Mouse (Mus musculus): ENCODE results near the gene Rhobtb1. TPM values are rescaled to one million over a fixed set of nuclear protein-coding genes. Genes with fewer than 3 reads are reported as not detected.

The Rhobtb1 gene
- polyA plus RNA-seq, 1 experiment from 2014 or later = 20.2 TPM

- Histone ChIP-seq H3K27ac (no peak overlapping the region), H3K4me1 (peaks cover 18% of the 10 kb centered on the region), H3K27me3 (ENCODE audit: low read depth, poor library complexity, severe bottlenecking) (no peaks in the 10 kb centered on the region), H3K4me3 (no peak overlapping the region), H3K36me3 (no peaks in the 10 kb centered on the region), H3K9me3 (replicated peaks) (no peaks in the 10 kb centered on the region)
- WGBS = 67% methylated on average over 5 of the region's 5 CpGs
- no peak for DNase-seq (ENCODE audit: low spot score)
Observed at GRCm38 (mm10) chr10:69309109-69309508, 157.9 kb downstream of the Rhobtb1 start.

GRCm38 (mm10) chr10:69311867-69312266, 160.6 kb downstream of the Rhobtb1 start:
- no peak for DNase-seq (ENCODE audit: low spot score)

GRCm38 (mm10) chr10:69313944-69314343, 162.7 kb downstream of the Rhobtb1 start:
- no peaks in the 10 kb centered on the region for H3K36me3 ChIP-seq
- peak overlapping the region; percentile 72 for H3K27ac ChIP-seq
- no peaks in the 10 kb centered on the region for H3K27me3 ChIP-seq (ENCODE audit: low read depth, poor library complexity, severe bottlenecking)
- no peaks in the 10 kb centered on the region for H3K9me3 ChIP-seq (replicated peaks)
- peaks cover 19% of the 10 kb centered on the region for H3K4me1 ChIP-seq
- WGBS = 49% methylated on average over 8 of the region's 8 CpGs
- no peak overlapping the region for H3K4me3 ChIP-seq
- DNase-seq (ENCODE audit: low spot score) = no peak

More at GRCm38 (mm10) chr10:69311867-69312266, 160.6 kb downstream of the Rhobtb1 start:
- H3K27me3 ChIP-seq (ENCODE audit: low read depth, poor library complexity, severe bottlenecking) = no peaks in the 10 kb centered on the region
- H3K4me3 ChIP-seq = no peak overlapping the region
- H3K27ac ChIP-seq = no peak overlapping the region
- H3K9me3 ChIP-seq (replicated peaks) = no peaks in the 10 kb centered on the region
- H3K4me1 ChIP-seq = peaks cover 19% of the 10 kb centered on the region
- 86% methylated on average over 16 of the region's 16 CpGs for WGBS
- H3K36me3 ChIP-seq = no peaks in the 10 kb centered on the region

DNA sequence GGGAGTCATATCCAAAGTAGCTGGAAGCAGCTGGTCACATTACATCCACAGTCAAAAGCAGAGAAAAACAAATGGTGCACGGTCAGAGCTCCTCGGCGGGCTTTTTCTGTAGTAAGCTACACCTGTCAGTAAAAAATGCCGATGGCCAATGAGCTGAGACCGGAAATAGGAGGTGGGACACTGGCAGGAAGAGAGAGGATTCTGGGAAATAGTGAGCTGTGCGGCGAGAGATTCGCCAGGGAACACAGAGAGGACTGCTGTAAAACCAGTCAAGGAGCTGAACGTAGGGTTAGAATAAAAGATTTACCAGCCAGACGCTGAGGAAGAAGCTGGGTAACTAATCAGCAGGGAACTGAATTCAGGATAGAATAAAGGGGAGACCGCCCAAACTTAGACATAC, 167.3 kb downstream of the Rhobtb1 start:
- Histone ChIP-seq H3K27ac (no peak overlapping the region), H3K36me3 (no peaks in the 10 kb centered on the region), H3K4me3 (no peak overlapping the region), H3K4me1 (peaks cover 20% of the 10 kb centered on the region), H3K9me3 (replicated peaks) (no peaks in the 10 kb centered on the region), H3K27me3 (ENCODE audit: low read depth, poor library complexity, severe bottlenecking) (no peaks in the 10 kb centered on the region)
- WGBS = 87% methylated on average over 11 of the region's 11 CpGs
- DNase-seq (ENCODE audit: low spot score) = no peak

DNA sequence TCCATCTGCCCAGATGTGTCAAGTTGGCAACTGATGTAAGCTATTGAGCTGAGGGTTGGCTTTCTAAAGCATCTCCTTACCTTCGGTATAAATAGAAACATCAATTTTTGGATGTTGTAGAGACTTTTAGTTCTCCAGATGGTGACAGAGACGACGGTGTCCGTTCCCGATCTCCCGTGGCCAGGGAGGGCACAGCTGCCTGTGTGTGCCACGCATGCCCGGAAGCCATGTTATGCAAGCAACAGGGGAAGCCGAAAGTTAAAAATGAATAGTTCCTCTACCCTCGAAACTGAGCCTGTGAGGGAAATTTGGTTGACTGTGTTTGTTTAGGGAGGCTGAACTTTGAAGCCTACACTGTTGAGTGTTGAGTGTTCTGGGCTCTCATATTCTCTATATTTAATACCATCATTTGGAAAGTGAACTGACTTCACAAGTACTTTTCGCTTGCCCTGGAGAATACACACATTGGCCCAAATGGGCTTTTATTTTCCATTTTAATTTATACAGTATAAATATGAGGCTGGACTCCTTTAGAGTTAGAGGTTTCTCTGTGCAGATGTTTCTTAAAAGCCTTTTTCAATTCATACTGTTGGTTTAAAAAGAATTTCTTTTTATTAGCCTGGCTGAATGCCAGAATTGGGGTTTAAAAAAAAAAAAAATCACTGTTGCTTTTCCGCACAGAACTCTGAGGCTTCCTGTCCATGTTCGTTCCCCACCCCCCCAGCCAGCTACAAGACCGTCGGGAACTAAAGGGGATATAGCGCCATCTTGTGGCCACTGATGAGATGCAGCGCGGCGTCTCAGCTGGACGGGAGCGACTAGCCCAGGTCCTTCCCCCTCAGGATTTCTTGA, 169.7 kb downstream of the Rhobtb1 start:
- Histone ChIP-seq H3K4me3 (no peak overlapping the region), H3K9me3 (replicated peaks) (no peaks in the 10 kb centered on the region)
- 48% methylated on average over 21 of the region's 21 CpGs for WGBS

GRCm38 (mm10) chr10:69321519-69322035, 170.3 kb downstream of the Rhobtb1 start:
- no peaks in the 10 kb centered on the region for H3K9me3 ChIP-seq (replicated peaks)
- H3K4me1 ChIP-seq = peaks cover 6% of the 10 kb centered on the region
- H3K27ac ChIP-seq = no peak overlapping the region
- no peak overlapping the region for H3K4me3 ChIP-seq
- WGBS = 54% methylated on average over 15 of the region's 15 CpGs
- no peak for DNase-seq (ENCODE audit: low spot score)
- H3K36me3 ChIP-seq = no peaks in the 10 kb centered on the region
- H3K27me3 ChIP-seq (ENCODE audit: low read depth, poor library complexity, severe bottlenecking) = no peaks in the 10 kb centered on the region

More for the DNA sequence above, 169.7 kb downstream of the Rhobtb1 start:
- DNase-seq (ENCODE audit: low spot score) = peak; percentile 88
- no peaks in the 10 kb centered on the region for H3K36me3 ChIP-seq
- H3K27me3 ChIP-seq (ENCODE audit: low read depth, poor library complexity, severe bottlenecking) = no peaks in the 10 kb centered on the region
- no peak overlapping the region for H3K27ac ChIP-seq
- peaks cover 6% of the 10 kb centered on the region for H3K4me1 ChIP-seq

DNA sequence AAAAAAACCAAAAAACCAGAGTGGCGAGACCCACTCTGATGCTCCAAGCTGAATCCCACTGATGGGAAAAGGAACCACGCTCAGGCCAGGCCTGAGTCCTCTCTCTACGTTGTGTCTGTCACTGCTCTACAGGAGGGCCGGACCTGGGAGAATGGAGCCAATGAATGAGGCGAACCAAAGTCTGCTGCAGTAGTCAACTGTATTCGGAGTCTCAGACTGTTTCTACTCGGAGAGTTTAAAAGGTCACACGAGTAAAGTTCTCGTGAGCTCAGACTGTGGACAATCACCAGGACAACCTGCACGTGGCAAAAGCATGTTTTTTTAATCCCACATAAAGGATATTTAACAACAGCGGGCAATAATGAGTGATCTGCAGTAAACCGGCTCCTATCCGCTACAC, 172.8 kb downstream of the Rhobtb1 start:
- WGBS = 90% methylated on average over 13 of the region's 13 CpGs
- no peaks in the 10 kb centered on the region for H3K9me3 ChIP-seq (replicated peaks)
- no peak overlapping the region for H3K4me3 ChIP-seq
- DNase-seq (ENCODE audit: low spot score) = no peak
- no peaks in the 10 kb centered on the region for H3K27me3 ChIP-seq (ENCODE audit: low read depth, poor library complexity, severe bottlenecking)
- H3K4me1 ChIP-seq = peaks cover 6% of the 10 kb centered on the region
- H3K36me3 ChIP-seq = no peaks in the 10 kb centered on the region
- H3K27ac ChIP-seq = no peak overlapping the region

DNA sequence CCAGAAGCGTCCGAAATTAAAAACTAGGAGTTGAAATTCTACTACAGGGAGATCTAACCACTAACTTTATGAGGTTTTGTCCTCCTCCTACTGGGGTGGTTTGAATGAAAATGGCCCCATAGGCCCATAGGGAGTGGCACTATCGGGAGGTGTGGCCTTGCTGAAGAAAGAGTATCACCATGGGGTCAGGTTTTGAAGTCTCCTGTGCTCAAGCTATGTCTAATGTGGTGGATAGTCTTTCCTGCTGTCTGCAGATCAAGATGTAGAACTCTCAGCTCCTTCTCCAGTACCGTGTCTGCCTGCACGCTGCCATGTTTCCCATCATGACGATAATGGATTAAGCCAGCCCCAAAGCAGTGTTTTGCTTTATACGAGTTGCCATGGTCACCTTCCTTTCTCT, 173.6 kb downstream of the Rhobtb1 start:
- DNase-seq (ENCODE audit: low spot score) = no peak
- 92% methylated on average over 7 of the region's 7 CpGs for WGBS
- no peak overlapping the region for H3K4me3 ChIP-seq
- peaks cover 6% of the 10 kb centered on the region for H3K4me1 ChIP-seq
- no peaks in the 10 kb centered on the region for H3K36me3 ChIP-seq
- H3K27ac ChIP-seq = no peak overlapping the region
- H3K27me3 ChIP-seq (ENCODE audit: low read depth, poor library complexity, severe bottlenecking) = no peaks in the 10 kb centered on the region
- H3K9me3 ChIP-seq (replicated peaks) = no peaks in the 10 kb centered on the region

- H3K36me3 ChIP-seq = no peaks in the 10 kb centered on the region
- H3K27ac ChIP-seq = no peak overlapping the region
- WGBS = 94% methylated on average over 3 of the region's 3 CpGs
- DNase-seq (ENCODE audit: low spot score) = no peak
- no peak overlapping the region for H3K4me3 ChIP-seq
- H3K27me3 ChIP-seq (ENCODE audit: low read depth, poor library complexity, severe bottlenecking) = no peaks in the 10 kb centered on the region
- H3K9me3 ChIP-seq (replicated peaks) = no peaks in the 10 kb centered on the region
- H3K4me1 ChIP-seq = no peaks in the 10 kb centered on the region
Observed at GRCm38 (mm10) chr10:69326433-69326832, 175.2 kb downstream of the Rhobtb1 start.

GRCm38 (mm10) chr10:69327362-69327761, 176.1 kb downstream of the Rhobtb1 start:
- no peaks in the 10 kb centered on the region; the same call in 1 of the 2 replicates for H3K36me3 ChIP-seq
- H3K4me1 ChIP-seq = no peaks in the 10 kb centered on the region
- no peak overlapping the region for H3K27ac ChIP-seq
- H3K27me3 ChIP-seq (ENCODE audit: low read depth, poor library complexity, severe bottlenecking) = no peaks in the 10 kb centered on the region
- DNase-seq (ENCODE audit: low spot score) = no peak
- no peak overlapping the region for H3K4me3 ChIP-seq
- H3K9me3 ChIP-seq (replicated peaks) = no peaks in the 10 kb centered on the region
- WGBS = 67% methylated on average over 8 of the region's 8 CpGs

GRCm38 (mm10) chr10:69328029-69328655, 176.9 kb downstream of the Rhobtb1 start:
- Histone ChIP-seq H3K9me3 (replicated peaks) (no peaks in the 10 kb centered on the region), H3K4me3 (no peak overlapping the region), H3K27ac (no peak overlapping the region), H3K4me1 (no peaks in the 10 kb centered on the region), H3K36me3 (peaks cover 3% of the 10 kb centered on the region), H3K27me3 (ENCODE audit: low read depth, poor library complexity, severe bottlenecking) (no peaks in the 10 kb centered on the region)
- no peak for DNase-seq (ENCODE audit: low spot score)
- WGBS = 88% methylated on average over 12 of the region's 12 CpGs

DNA sequence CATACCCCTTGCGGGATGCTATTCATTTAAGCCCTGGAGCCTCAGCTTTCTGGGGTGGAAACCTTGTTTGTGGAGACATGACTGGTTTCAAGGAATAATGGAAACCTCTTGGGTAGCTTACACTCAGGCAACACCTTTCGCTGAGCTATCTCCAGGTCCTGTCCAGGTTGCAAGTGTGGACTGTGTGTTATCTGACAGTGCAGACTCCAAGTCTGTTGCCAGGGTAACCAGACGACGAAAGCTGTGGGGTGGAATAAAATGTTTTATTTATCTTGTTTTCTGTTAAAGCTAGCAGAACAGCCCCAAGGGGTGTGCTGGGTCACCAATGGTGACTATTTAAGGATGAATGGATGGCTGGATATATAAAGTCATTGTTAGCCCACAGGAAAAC, 177.4 kb downstream of the Rhobtb1 start:
- Histone ChIP-seq H3K27me3 (ENCODE audit: low read depth, poor library complexity, severe bottlenecking) (no peaks in the 10 kb centered on the region), H3K4me3 (no peak overlapping the region), H3K4me1 (no peaks in the 10 kb centered on the region), H3K27ac (no peak overlapping the region), H3K36me3 (peaks cover 8% of the 10 kb centered on the region), H3K9me3 (replicated peaks) (no peaks in the 10 kb centered on the region)
- WGBS = 91% methylated on average over 4 of the region's 4 CpGs
- no peak for DNase-seq (ENCODE audit: low spot score)

DNA sequence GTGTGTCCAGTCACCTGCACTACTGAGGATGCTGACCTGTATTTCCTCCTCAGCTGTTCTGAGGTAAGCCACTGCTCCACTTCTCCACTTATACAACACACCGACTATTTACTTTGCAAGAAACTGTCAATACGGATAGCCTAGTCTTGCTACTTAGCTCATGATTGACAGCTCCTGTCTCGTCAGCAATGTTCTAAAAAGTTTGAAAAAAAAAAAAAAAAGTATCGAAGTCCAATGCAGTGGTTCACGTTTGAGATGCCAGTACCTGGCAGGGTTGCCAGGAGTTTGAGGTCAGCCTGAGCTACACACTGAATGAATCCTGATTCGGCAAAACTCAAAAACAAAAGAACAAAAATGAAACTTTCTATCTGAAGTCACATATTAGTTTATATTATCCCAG, 180.0 kb downstream of the Rhobtb1 start:
- peaks cover 34% of the 10 kb centered on the region for H3K36me3 ChIP-seq
- no peaks in the 10 kb centered on the region for H3K27me3 ChIP-seq (ENCODE audit: low read depth, poor library complexity, severe bottlenecking)
- no peak overlapping the region for H3K27ac ChIP-seq
- H3K4me1 ChIP-seq = no peaks in the 10 kb centered on the region
- H3K4me3 ChIP-seq = no peak overlapping the region
- DNase-seq (ENCODE audit: low spot score) = no peak
- H3K9me3 ChIP-seq (replicated peaks) = no peaks in the 10 kb centered on the region
- WGBS = 91% methylated on average over 6 of the region's 6 CpGs

Measured in limb, embryonic 10.5 days (tissue).